Mouse (Mus musculus) liver, embryonic 15.5 days (tissue): ENCODE data around the gene Ly6g6c. TPM values are rescaled to one million over a fixed set of nuclear protein-coding genes. Genes with fewer than 3 reads are reported as not detected.
"Not testable (repeated sequence)": the region's sequence is repeated elsewhere in the genome, so short reads cannot be mapped to it uniquely, and the experiment has no call there.

ENCODE experiments used
- ATAC-seq: fragments of 200-750 bp; cut with Nextera tagmentation; 2 replicates; pipeline ENCODE4 v1.8.0; 2017; ENCODE audit warnings: moderate number of reproducible peaks, mild to moderate bottlenecking, moderate library complexity; ENCODE audit not compliant: insufficient read depth
- H3K27ac ChIP-seq: fragments of 300-500 bp; sonication (generic); replicated peaks from 2 replicates; pipeline ENCODE4 v1.5.1; 2015; ENCODE audit warnings: mild to moderate bottlenecking, inconsistent platforms
- H3K27me3 ChIP-seq: fragments of 300-500 bp; sonication (generic); 2 replicates; pipeline ENCODE4 v1.6.1; 2015; ENCODE audit warnings: mild to moderate bottlenecking, inconsistent platforms
- H3K36me3 ChIP-seq: fragments of 300-500 bp; sonication (generic); replicated peaks from 2 replicates; pipeline ENCODE4 v1.6.1; 2015; ENCODE audit warnings: moderate library complexity, mild to moderate bottlenecking, inconsistent platforms
- H3K4me1 ChIP-seq: fragments of 300-500 bp; sonication (generic); replicated peaks from 2 replicates; pipeline ENCODE4 v1.6.1; 2015; ENCODE audit warnings: inconsistent platforms
- H3K4me2 ChIP-seq: fragments of 300-500 bp; sonication (generic); 2 replicates; pipeline ENCODE4 v1.6.1; 2015; ENCODE audit warnings: moderate library complexity, mild to moderate bottlenecking, inconsistent platforms
- H3K4me3 ChIP-seq: fragments of 300-500 bp; sonication (generic); replicated peaks from 2 replicates; pipeline ENCODE4 v1.5.1; 2015; ENCODE audit warnings: mild to moderate bottlenecking, inconsistent platforms
- H3K9ac ChIP-seq: fragments of 300-500 bp; sonication (generic); 2 replicates; pipeline ENCODE4 v1.6.1; 2015; ENCODE audit warnings: moderate library complexity, mild to moderate bottlenecking, inconsistent platforms
- H3K9me3 ChIP-seq: fragments of 300-500 bp; sonication (generic); replicated peaks from 2 replicates; pipeline ENCODE4 v1.6.1; 2016; ENCODE audit warnings: inconsistent platforms
- whole genome bisulfite sequencing: fragments of 180-500 bp; shearing (Covaris S2); methylation state at CpG from one replicate; pipeline ENCODE4 v1.1.7; 2015; ENCODE audit warnings: mixed read lengths; ENCODE audit not compliant: insufficient replicate concordance; 5-methylcytosine and 5-hydroxymethylcytosine counted together
- polyA plus RNA-seq: library from polyadenylated mRNA; unstranded; fragments of >200 nt; fragmentation: Nextera tagmentation; extraction: Ambion mirVana; gene quantifications from 2 replicates; pipeline ENCODE4 v1.2.1, GENCODE M21; 2015

Ly6g6c gene
- polyA plus RNA-seq, 1 experiment from 2014 or later, result 0.21 TPM

GRCm38 (mm10) chr17:35032323-35032870 lies 32.8 kb upstream of the Ly6g6c start:
- 65% methylated on average over 8 of the region's 8 CpGs for WGBS
- no peak overlapping the region for H3K4me2 ChIP-seq
- H3K9me3 ChIP-seq, result no peaks in the 10 kb centered on the region
- H3K36me3 ChIP-seq, result no peaks in the 10 kb centered on the region
- H3K4me1 ChIP-seq, result peaks cover 44% of the 10 kb centered on the region
- no peaks in the 10 kb centered on the region for H3K27me3 ChIP-seq
- no peak overlapping the region for H3K27ac ChIP-seq
- H3K4me3 ChIP-seq, result no peak overlapping the region
- H3K9ac ChIP-seq, result no peak overlapping the region
- no peak for ATAC-seq

DNA sequence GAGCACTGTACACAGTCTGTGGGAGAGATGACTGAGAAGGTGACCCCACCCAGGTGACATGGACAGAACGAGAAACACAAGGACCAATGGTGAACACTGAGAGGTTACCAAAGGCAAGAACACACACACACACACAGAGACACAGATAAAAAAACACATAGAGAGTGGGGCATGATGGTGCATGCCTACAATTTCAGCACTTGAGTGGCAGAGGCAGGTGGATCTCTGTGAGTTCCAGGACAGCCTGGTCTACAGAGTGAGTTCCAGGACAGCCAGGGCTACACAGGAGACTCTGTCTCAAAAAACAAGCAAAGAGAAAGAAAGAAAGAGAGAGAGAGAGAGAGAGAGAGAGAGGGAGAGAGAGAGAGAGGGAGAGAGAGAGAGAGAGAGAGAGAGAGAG lies 31.5 kb upstream of the Ly6g6c start:
- not testable (repeated sequence) for H3K9me3 ChIP-seq, H3K4me3 ChIP-seq, H3K9ac ChIP-seq, ATAC-seq, H3K27me3 ChIP-seq, H3K4me2 ChIP-seq, H3K36me3 ChIP-seq, H3K27ac ChIP-seq
- WGBS, result 38% methylated on average over 1 of the region's 1 CpGs
- H3K4me1 ChIP-seq, result peaks cover 34% of the 10 kb centered on the region

DNA sequence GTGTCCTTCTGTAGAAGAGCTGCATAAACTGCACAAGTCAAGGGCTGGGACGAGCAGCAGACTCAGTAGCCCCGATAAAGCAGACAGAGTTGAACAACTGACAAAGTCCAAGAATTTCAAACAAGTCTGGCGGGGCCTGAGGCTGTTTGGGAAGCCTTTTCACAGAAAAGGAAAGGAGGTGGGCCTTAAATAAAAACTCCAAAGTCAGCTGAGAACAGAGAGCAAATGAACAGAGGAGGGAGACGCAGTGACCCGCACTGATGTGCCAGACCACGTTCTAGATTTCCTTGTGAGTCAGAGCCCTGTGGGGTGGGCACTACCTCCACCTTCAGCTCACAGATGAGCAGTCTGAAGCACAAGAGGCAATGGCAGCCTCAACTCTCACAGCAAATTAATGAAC lies 30.3 kb upstream of the Ly6g6c start:
- H3K36me3 ChIP-seq, result no peaks in the 10 kb centered on the region
- no peak overlapping the region for H3K9ac ChIP-seq
- peaks cover 25% of the 10 kb centered on the region for H3K4me1 ChIP-seq
- WGBS, result 58% methylated on average over 6 of the region's 6 CpGs
- no peak overlapping the region for H3K4me3 ChIP-seq
- H3K27me3 ChIP-seq, result no peaks in the 10 kb centered on the region
- no peak for ATAC-seq
- no peak overlapping the region for H3K27ac ChIP-seq
- H3K4me2 ChIP-seq, result no peak overlapping the region
- no peaks in the 10 kb centered on the region for H3K9me3 ChIP-seq

GRCm38 (mm10) chr17:35039121-35039873 lies 25.9 kb upstream of the Ly6g6c start:
- 79% methylated on average over 11 of the region's 11 CpGs for WGBS
- Histone ChIP-seq H3K4me3 (no peak overlapping the region), H3K27me3 (no peaks in the 10 kb centered on the region), H3K9ac (no peak overlapping the region), H3K27ac (no peak overlapping the region), H3K4me1 (peaks cover 28% of the 10 kb centered on the region), H3K9me3 (no peaks in the 10 kb centered on the region), H3K36me3 (no peaks in the 10 kb centered on the region), H3K4me2 (no peak overlapping the region)
- no peak for ATAC-seq

DNA sequence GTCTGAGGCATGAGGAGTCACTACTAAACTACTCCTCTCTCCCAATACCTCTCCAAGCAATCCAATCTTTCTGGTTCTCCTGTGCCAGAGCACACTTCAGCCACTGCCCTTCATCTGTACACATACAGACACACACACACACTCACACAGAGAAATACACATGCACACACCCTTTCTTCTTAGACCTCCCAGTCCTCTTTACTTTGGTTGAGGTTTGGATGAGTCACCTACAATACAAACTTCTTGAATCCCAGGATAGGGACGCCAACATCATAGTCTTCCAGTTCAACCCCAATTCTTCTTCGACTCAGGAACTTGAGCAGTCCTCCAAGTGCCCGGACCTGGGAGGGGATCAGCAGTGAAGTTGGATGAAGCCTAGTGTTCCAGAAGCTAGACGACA lies 21.4 kb upstream of the Ly6g6c start:
- H3K9ac ChIP-seq, result no peak overlapping the region
- no peaks in the 10 kb centered on the region for H3K36me3 ChIP-seq
- ATAC-seq, result no peak
- H3K4me3 ChIP-seq, result no peak overlapping the region
- WGBS, result 72% methylated on average over 4 of the region's 4 CpGs
- no peak overlapping the region for H3K4me2 ChIP-seq
- H3K4me1 ChIP-seq, result peaks cover 68% of the 10 kb centered on the region
- H3K9me3 ChIP-seq, result no peaks in the 10 kb centered on the region
- H3K27me3 ChIP-seq, result no peaks in the 10 kb centered on the region
- H3K27ac ChIP-seq, result peak overlapping the region; percentile 91

DNA sequence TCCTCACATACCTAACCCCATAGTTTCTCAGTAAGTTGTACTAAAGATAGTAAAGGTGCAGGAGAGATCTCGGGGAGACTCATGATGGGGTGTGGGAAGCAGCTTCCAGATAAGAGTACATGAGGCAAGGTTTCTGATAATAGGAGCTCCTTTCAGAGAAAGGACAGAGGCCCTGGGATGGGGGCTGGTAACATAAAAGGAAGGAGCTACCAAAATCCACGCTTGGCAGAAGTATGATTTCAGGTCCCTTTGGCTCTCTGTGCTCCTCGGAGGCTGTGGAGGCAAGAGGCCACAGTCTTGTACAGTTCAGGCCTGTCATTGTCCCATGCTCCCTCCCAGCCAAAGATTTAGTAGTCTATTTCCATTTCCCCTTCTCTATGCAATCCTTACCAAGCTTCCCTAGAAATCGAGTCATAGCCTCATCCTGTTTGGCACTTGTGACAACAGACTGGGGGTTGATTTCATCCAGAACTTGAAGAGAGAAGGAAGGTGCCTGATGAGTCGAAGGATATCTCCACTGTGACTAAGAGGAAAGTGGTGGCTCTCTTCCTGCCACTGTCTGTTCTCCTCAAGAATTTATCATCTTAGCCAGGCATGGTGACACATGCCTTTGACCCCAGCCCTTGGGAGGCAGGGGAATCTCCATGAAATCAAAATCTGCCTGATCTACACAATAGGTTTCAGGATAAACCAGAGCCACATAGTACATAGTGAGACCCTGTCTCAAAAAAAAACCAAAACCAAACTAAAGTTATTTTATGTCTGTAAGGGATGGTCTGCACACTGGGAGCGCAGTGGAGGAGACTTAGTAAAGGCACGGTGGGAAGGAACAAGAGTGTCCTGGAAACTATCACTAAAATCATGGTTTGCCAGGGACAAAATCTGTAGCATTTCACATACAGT lies 20.0 kb upstream of the Ly6g6c start:
- Histone ChIP-seq H3K9ac (peak overlapping the region; percentile 88), H3K9me3 (no peaks in the 10 kb centered on the region), H3K27me3 (no peaks in the 10 kb centered on the region), H3K27ac (peak overlapping the region; percentile 91), H3K36me3 (no peaks in the 10 kb centered on the region), H3K4me2 (peak overlapping the region; percentile 98), H3K4me1 (peaks cover 82% of the 10 kb centered on the region), H3K4me3 (peak overlapping the region; percentile 72)
- WGBS, result 27% methylated on average over 7 of the region's 7 CpGs
- ATAC-seq, result peak; percentile 30; the same call in 1 of the 2 replicates

DNA sequence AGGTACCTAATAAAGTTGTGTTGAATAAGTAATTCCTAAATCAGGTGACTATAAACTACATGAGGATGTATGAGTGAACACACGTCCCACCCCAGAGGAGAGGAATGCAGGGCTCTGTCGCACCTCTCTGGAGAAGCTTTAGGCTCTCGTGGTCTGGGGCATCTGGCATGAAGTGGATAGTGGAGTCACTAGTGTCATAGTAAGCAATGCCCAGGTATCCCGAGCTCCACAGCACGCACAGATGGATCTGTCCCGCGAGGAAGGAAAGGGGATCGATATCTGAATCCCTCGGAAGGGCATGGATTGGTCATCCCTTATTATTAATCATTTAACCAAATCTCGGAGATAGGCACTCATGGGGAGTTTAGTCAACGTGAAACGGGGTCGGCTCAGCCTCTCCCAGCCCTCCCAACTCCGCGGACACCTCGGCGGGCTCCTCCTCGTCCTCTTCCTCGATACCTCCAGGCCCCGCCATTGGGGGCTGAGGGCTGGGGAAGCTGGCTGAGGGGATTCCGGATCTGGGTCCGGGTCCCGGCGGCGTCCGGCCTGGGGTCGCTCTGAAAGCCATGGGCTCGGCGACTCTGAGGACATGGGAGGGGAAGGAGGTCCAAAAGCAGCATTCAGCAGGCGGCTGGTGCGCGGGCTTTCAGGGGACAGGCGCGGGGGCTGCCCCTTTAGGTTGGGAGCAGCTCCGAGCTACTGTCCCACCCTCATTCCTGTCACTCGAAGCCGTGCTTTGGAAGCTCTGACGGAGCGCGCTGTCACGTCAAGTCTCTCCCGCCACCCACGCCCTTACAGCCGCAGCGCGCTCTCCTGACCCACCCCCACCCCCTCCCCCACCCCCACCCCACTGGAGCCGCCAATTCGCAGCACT lies 19.1 kb upstream of the Ly6g6c start:
- Histone ChIP-seq H3K9me3 (no peaks in the 10 kb centered on the region), H3K4me2 (peak overlapping the region; percentile 98), H3K27ac (peak overlapping the region; percentile 91), H3K4me1 (peaks cover 89% of the 10 kb centered on the region), H3K27me3 (no peaks in the 10 kb centered on the region), H3K9ac (peak overlapping the region; percentile 88), H3K4me3 (peak overlapping the region; percentile 72), H3K36me3 (no peaks in the 10 kb centered on the region)
- WGBS, result 3% methylated on average over 48 of the region's 48 CpGs
- no peak for ATAC-seq

- no peaks in the 10 kb centered on the region for H3K27me3 ChIP-seq
- H3K36me3 ChIP-seq, result no peaks in the 10 kb centered on the region
- H3K9me3 ChIP-seq, result no peaks in the 10 kb centered on the region
- peak; percentile 87 for ATAC-seq
- H3K4me2 ChIP-seq, result peak within 1 kb of the TSS; percentile 98
- 2% methylated on average over 33 of the region's 33 CpGs for WGBS
- H3K4me1 ChIP-seq, result peaks cover 91% of the 10 kb centered on the region
- peak within 1 kb of the TSS; percentile 91 for H3K27ac ChIP-seq
- peak within 1 kb of the TSS; percentile 72 for H3K4me3 ChIP-seq
- peak within 1 kb of the TSS; percentile 88 for H3K9ac ChIP-seq
Measured at GRCm38 (mm10) chr17:35046681-35047455, 18.3 kb upstream of the Ly6g6c start, which contains the start of gene Msh5. Msh5 (minus strand) TSS chr17:35046745.

- Histone ChIP-seq H3K9me3 (no peaks in the 10 kb centered on the region), H3K4me2 (peak overlapping the region; percentile 98), H3K27ac (peak overlapping the region; percentile 91), H3K27me3 (no peaks in the 10 kb centered on the region), H3K4me1 (peaks cover 94% of the 10 kb centered on the region), H3K9ac (peak overlapping the region; percentile 51), H3K36me3 (peaks cover 8% of the 10 kb centered on the region), H3K4me3 (peak overlapping the region; percentile 72)
- no peak for ATAC-seq
- WGBS, result 10% methylated on average over 1 of the region's 1 CpGs
Measured at GRCm38 (mm10) chr17:35047688-35048087, 17.5 kb upstream of the Ly6g6c start.
